Mouse (Mus musculus): ENCODE measurements around the gene Cox6b2. TPM values are rescaled to one million over a fixed set of nuclear protein-coding genes. Genes with fewer than 3 reads are reported as not detected.
A peak's percentile ranks its signal among the peaks of the same experiment; 100 is the strongest.

Cox6b2 gene
- total RNA-seq, 2 experiments from 2014 or later = 6.9 to 8.7 TPM

GRCm38 (mm10) chr7:4732968-4733392 is 19.9 kb downstream of the Cox6b2 start:
- no peak for DNase-seq (ENCODE audit: extremely low spot score in 1 of 2, low spot score in 2 of 2)
- intact Hi-C loops (cut with DNase I) = no loop called here

DNA sequence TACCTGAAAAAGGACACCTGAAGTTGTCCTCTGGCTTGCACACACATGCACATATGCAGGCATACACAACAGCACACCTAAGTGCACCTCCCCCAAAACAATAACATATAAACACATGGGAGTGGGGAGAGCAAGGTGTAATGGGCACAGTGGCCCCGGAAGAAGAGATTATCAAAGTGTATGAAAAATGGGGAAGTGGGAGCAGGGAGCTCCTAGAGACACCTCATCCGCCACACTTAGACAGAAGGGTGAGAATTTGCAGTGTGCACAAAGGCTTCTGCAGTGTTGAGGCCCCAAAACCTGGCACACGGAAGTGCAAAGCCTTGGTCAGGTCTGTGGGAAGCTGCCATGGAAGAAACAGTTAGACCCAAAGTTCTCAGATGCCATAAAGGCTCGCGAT is 21.8 kb downstream of the Cox6b2 start:
- no peak for DNase-seq (ENCODE audit: extremely low spot score in 1 of 2, low spot score in 2 of 2)
- intact Hi-C loops (cut with DNase I) = no loop called here

DNA sequence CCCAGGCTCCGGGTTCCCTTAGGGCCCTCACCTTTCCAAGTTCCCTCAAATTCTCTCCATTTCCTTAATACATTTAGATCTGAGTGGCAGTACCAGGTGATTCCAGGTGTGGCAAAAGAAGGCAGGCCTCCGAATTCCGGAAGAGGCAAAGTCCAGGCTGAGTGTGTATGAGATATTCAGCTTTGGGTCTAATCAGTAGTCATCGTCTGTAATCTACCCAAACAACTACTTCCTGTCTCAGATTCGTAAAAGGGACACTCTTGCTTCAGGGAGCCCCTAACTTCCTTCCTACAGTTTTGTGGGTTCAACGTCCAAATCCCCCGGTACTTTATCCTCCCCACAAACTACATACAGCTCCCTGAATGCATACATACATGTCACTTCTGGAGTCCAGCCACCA is 27.7 kb downstream of the Cox6b2 start, which contains the start of gene Tmem150b:
Tmem150b (minus strand) TSS at position 81 of the 400 bp plus-strand sequence.
- no peak for DNase-seq (ENCODE audit: extremely low spot score in 1 of 2, low spot score in 2 of 2)
- intact Hi-C loops (cut with DNase I) = no loop called here

GRCm38 (mm10) chr7:4724359-4724758 is 28.5 kb downstream of the Cox6b2 start:
- intact Hi-C loops (cut with DNase I) = no loop called here
- no peak for DNase-seq (ENCODE audit: extremely low spot score in 1 of 2, low spot score in 2 of 2)

- DNase-seq (ENCODE audit: extremely low spot score in 1 of 2, low spot score in 2 of 2) = no peak
- intact Hi-C loops (cut with DNase I) = no loop called here
These were observed 29.4 kb downstream of the Cox6b2 start for GRCm38 (mm10) chr7:4723508-4723907.

DNA sequence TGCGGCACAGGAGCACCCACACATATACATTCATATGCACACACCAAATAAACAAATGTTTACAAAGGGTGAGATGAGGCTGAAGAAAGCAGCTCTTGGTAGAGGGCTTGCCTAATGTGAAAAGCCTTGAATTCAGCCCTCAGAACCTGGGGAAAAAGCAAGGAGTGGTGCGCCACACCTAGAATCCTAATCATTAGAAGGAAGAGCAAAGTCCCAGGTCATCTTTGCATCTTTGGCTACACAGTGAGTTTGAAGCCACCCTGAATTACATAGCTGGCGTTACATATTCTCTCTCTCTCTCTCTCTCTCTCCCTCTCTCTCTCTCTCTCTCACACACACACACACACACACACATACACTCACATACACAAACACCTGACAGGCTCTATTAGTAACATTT is 33.6 kb downstream of the Cox6b2 start:
- intact Hi-C loops (cut with DNase I) = no loop called here
- DNase-seq (ENCODE audit: extremely low spot score in 1 of 2, low spot score in 2 of 2) = no peak

- intact Hi-C loops (cut with DNase I) = no loop called here
- no peak for DNase-seq (ENCODE audit: extremely low spot score in 1 of 2, low spot score in 2 of 2)
These were observed 35.9 kb downstream of the Cox6b2 start for GRCm38 (mm10) chr7:4716955-4717354.

- no peak for DNase-seq (ENCODE audit: extremely low spot score in 1 of 2, low spot score in 2 of 2)
- intact Hi-C loops (cut with DNase I) = no loop called here
These were observed 40.3 kb downstream of the Cox6b2 start for GRCm38 (mm10) chr7:4712594-4712993.

DNA sequence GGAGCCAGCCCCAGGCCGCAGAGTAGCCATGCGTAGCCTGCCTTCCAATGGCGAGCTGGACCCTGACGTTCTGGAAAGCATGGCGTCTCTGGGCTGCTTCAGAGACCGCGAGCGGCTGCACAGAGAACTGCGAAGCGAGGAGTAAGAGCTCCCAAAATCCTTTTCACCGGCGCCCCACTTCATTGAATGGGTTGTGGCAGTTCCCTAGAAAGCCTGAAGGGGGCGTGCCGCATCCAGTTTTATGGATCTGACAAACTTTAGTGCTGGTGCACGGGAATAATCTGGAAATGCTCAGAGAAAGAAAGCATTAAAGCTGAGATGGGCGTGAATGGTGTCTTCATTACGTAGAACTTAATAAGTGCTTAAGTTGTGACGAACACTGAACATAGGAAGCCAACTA is 47.8 kb downstream of the Cox6b2 start:
- DNase-seq (ENCODE audit: extremely low spot score in 1 of 2, low spot score in 2 of 2) = peak in 1 of 2 experiments; percentile 59
- intact Hi-C loops (cut with DNase I) = loop anchor here (5.0 kb wide), 1 partner anchor 87 kb away; the partner anchor contains the start of gene Rpl28

- DNase-seq (ENCODE audit: extremely low spot score in 1 of 2, low spot score in 2 of 2) = no peak
- intact Hi-C loops (cut with DNase I) = no loop called here
These were observed 49.7 kb downstream of the Cox6b2 start for GRCm38 (mm10) chr7:4703195-4703594.

DNA sequence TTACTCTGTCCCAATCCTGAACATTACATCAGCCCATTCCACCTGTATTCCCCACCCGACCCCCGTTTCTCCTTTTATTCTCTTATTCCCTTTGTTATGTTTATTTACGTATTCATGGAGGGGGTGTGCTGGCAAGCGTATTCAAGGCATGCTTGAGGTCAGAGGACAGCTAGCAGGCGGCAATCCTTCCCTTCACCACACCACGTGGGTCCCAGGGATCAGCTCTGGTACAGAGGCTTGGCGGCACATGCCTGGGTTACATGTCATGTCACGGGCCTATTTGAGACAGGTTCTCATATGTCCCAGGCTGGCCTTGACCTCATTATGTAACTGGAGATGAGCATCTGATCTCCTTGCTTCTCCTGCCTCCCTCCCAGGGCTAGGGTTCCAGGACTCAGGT is 50.6 kb downstream of the Cox6b2 start:
- intact Hi-C loops (cut with DNase I) = no loop called here
- no peak for DNase-seq (ENCODE audit: extremely low spot score in 1 of 2, low spot score in 2 of 2)

Other genes with a start within 250 kb of the Cox6b2 start
- gene Tnnt1, start 236.7 kb downstream of the Cox6b2 start, total RNA-seq (2021) = 1 to 10 TPM; 2.0 to 3.1 TPM
- gene Tnni3, start 228.9 kb downstream of the Cox6b2 start, total RNA-seq (2021) = not detected
- under 1 TPM; 0.51 to 0.69 TPM for gene Dnaaf3, start 220.6 kb downstream of the Cox6b2 start, total RNA-seq (2021)
- gene Syt5, start 205.6 kb downstream of the Cox6b2 start, total RNA-seq (2021) = 100 to 1,000 TPM; 251 to 253 TPM
- gene Ptprh, start 149.1 kb downstream of the Cox6b2 start, total RNA-seq (2021) = 1 to 10 TPM; 1.0 to 1.6 TPM
- gene Tmem86b, start 121.7 kb downstream of the Cox6b2 start, total RNA-seq (2021) = 10 to 100 TPM; 11.8 to 12.2 TPM
- 100 to 1,000 TPM; 107 to 111 TPM for gene Ppp6r1, start 94.1 kb downstream of the Cox6b2 start, total RNA-seq (2021)
- 100 to 1,000 TPM; 111 to 114 TPM for gene Hspbp1, start 68.0 kb downstream of the Cox6b2 start, total RNA-seq (2021)
- gene Brsk1, start 62.5 kb downstream of the Cox6b2 start, total RNA-seq (2021) = 100 to 1,000 TPM; 312 to 319 TPM
- gene Tmem150b, start 27.8 kb downstream of the Cox6b2 start, total RNA-seq (2021) = not detected
- gene Kmt5c, start 13.0 kb downstream of the Cox6b2 start, total RNA-seq (2021) = 10 to 100 TPM; 39.5 to 42.0 TPM
- not detected for gene Fam71e2, start 18.2 kb upstream of the Cox6b2 start, total RNA-seq (2021)
- gene Il11, start 29.8 kb upstream of the Cox6b2 start, total RNA-seq (2021) = 1 to 10 TPM in 1 of 2 experiments, under 1 TPM in 1; 0.73 to 1.1 TPM
- not detected for gene Tmem190, start 29.8 kb upstream of the Cox6b2 start, total RNA-seq (2021)
- 1 to 10 TPM; 4.1 to 5.2 TPM for gene Tmem238, start 36.6 kb upstream of the Cox6b2 start, total RNA-seq (2021)
- gene Rpl28, start 39.8 kb upstream of the Cox6b2 start, total RNA-seq (2021) = 100 to 1,000 TPM; 484 to 532 TPM
- gene Ube2s, start 59.5 kb upstream of the Cox6b2 start, total RNA-seq (2021) = 100 to 1,000 TPM; 145 to 159 TPM
- gene Shisa7, start 91.6 kb upstream of the Cox6b2 start, total RNA-seq (2021) = 100 to 1,000 TPM; 104 to 111 TPM
- gene Isoc2b, start 117.2 kb upstream of the Cox6b2 start, total RNA-seq (2021) = 1 to 10 TPM; 2.0 to 3.4 TPM
- gene Isoc2a, start 124.1 kb upstream of the Cox6b2 start, total RNA-seq (2021) = 1 to 10 TPM; 6.4 to 6.8 TPM
- under 1 TPM; 0.26 to 0.36 TPM for gene Gm36210, start 153.4 kb upstream of the Cox6b2 start, total RNA-seq (2021)
- 10 to 100 TPM; 15.2 to 15.3 TPM for gene Zfp628, start 162.1 kb upstream of the Cox6b2 start, total RNA-seq (2021)
- gene Nat14, start 168.9 kb upstream of the Cox6b2 start, total RNA-seq (2021) = 10 to 100 TPM; 70.1 to 72.6 TPM
- gene Ssc5d, start 172.7 kb upstream of the Cox6b2 start, total RNA-seq (2021) = 1 to 10 TPM; 2.4 to 2.6 TPM
- gene Sbk2, start 211.3 kb upstream of the Cox6b2 start, total RNA-seq (2021) = not detected
- gene Sbk3, start 218.1 kb upstream of the Cox6b2 start, total RNA-seq (2021) = under 1 TPM; 0.24 to 0.32 TPM
- gene Zfp579, start 243.1 kb upstream of the Cox6b2 start, total RNA-seq (2021) = 10 to 100 TPM; 29.7 to 33.6 TPM

Data from left cerebral cortex, postnatal 10 days (tissue).